Mouse (Mus musculus): ENCODE data around the gene Mcf2l.

Mcf2l gene

DNA sequence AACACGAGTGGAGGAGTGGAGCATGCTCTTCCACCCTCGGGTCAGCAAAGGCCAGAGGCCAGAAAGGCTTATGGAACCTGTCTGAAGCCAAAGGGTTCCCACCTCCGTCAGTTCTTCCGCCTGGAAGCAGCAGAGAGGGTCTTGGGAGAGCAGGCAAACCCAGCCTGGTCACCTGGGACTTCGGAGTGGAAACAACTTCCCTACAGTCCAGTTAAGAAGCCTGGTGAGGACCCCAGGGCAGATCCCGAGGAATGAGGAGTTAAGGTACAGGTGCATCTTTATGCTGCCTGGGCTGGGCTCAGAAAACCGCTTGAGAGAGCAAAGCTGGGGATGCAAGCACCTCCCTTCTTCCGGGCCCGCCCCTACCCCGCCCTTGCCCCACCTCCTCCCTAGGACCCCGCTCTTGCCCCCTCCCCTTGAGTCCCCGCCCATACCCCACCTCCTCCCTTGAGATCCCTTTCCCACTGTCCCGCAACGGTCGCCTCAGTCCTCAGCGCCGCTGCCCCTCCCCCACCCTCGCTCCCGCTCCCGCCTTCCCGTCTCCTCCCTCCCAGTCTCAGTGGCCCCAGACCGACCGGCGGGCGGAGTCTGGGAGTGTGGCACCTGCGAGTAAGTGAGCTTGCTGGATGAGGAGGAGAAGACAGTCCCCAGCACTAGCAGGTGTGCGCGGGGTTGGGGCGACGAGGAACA is at the start of gene Mcf2l:
Gene Mcf2l, plus strand, starts transcription at position 450 of the 690 bp plus-strand sequence.
- peak; percentile 54 for DNase-seq

DNA sequence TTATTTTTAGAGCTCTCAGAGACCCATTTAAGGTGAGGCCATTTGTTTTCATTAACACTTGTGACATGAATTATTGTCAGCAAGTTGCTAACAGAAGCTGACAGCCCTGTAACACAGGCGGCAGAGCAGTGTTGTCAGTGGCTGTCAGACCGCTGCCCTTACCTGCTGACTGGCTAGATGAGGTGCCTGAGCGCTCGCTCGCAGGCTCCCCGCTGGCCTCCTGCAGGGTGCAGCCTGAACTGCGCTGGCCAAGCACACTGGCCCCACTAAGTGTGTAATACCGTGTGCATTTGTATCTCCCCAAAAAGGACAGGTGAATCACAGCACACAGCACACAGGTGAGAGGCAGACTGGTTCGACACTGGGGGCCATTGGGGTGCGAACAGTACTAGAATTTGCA is 49.0 kb upstream of the Mcf2l start:
- DNase-seq: no peak

DNA sequence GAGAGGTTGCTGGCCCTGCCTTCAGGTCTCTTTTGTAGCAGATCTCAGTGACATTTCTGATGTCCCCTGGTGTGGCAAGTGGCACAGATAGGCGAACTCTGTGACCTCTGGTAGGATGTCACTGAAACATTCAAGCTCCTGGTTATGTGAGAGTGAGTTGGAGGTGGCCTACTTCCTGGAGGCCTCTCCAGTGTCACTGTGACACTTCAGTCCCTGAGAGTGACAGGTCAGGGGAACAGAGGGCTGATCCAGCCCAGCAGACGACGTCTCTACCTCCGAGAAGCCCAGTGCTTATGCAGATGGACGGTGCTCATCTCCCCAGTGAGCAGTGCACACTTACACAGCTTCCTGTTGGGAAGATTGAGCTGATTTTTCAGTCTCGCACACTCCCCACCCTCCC is 48.4 kb upstream of the Mcf2l start:
- DNase-seq: no peak

DNA sequence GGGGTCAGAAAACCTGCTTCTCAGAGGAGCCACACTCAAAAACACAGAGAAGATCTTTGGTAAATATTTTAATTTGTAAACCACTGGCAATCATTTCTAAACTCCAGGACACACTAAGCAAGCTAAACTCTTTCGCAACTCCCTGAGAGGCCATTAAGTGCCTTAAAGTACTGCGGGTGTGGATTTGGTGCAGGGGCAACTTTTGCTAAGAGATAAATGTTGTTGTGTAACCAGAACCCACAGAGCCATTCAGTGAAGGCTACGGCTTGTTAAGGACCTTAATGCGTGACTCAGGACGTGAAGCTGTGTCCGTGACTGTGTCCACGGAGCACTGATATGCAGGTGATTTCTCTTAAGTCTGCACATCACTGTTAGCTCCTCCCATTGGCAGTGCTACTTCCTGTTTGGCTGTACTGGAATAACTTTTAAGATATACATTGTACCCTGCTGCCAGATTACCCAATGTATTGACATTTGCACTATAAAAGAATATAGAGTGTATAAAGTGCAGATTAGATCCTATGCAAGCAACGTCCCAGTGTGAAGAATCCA is 47.8 kb upstream of the Mcf2l start:
- no peak for DNase-seq

- no peak for DNase-seq
Observed at GRCm38 (mm10) chr8:12827124-12827523, 46.5 kb upstream of the Mcf2l start.

DNA sequence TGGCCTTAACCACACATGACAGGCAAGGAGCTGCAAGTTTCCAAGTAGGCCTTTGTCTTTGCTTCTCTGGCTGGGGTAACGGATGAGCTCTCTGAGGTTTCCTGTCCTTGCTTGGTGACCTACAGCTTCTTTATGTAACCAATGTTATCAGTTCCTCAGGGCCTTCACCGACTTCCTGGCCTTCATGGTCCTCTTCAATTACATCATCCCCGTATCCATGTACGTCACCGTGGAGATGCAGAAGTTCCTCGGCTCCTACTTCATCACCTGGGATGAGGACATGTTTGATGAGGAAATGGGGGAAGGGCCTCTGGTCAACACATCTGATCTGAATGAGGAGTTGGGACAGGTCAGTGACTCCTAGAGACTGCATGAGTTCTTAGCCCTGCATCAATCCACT is 45.3 kb upstream of the Mcf2l start:
- DNase-seq: no peak

DNA sequence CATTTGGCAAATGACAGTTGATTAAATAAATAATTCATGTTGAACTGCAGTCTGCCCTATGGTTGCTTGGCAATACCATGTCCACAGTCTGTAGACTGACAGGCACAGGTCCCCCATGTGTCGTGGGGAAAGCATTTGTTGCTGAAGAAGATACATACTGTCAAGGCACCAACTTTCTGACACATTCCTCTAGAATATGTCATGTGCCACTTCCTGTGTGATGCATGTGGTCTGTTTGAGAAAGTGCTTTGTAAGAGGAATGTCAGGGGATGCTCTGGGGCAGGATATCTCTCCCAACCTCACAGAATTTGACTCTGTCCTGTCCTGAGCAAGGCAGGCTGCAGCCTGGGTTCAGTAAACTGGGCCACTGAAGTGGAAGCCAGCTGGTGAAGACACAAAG is 44.2 kb upstream of the Mcf2l start:
- no peak for DNase-seq

DNA sequence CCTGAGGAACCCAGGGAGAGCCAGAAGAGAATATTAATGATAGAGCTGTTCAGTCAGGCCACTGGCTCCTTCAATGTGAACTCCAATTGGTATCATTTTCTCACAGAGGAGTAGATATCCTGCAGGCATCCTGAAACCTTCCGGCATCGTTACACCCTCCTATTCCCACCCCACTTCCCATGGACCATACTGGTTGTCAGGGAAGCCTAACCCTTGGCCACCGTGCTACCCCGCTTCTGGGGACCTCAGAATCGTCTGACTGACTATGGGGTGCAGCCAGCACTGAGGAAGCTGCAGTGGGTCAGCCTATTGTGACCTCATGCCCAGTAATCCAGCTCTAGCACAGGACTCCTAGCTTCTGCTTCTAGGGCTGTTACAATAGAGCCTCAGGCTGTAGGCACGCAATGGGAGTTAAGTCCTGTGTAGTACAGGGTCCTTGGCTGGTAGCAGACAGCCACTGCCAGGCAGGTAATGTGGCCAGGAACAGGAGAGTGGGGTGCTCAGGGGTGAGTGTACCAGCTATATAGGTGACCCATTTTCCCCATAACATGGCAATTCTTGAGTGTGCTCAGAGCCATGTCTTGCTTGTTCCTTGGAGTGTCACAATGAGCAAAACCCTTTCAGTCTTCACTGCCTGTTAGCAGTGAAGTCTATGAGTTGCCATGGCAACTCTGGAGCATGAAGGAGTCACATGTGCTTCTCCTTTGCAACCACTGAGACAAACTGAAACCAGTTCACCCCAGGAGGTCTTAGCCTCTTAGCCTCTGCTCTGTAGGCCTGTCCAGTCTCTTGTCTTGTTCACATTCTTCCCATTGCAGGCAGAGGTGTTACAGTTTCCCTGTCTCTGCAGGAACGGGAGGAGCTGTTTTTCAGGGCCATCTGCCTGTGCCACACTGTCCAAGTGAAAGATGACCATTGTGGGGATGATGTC is 41.7 kb upstream of the Mcf2l start:
- DNase-seq: no peak

- DNase-seq: no peak
Observed at GRCm38 (mm10) chr8:12833616-12834015, 40.0 kb upstream of the Mcf2l start.

GRCm38 (mm10) chr8:12840834-12841233 is 32.8 kb upstream of the Mcf2l start:
- DNase-seq: no peak

- DNase-seq: no peak
Observed at GRCm38 (mm10) chr8:12842342-12842995, 31.1 kb upstream of the Mcf2l start.

- DNase-seq: no peak
Observed at GRCm38 (mm10) chr8:12844347-12844950, 29.2 kb upstream of the Mcf2l start.

DNA sequence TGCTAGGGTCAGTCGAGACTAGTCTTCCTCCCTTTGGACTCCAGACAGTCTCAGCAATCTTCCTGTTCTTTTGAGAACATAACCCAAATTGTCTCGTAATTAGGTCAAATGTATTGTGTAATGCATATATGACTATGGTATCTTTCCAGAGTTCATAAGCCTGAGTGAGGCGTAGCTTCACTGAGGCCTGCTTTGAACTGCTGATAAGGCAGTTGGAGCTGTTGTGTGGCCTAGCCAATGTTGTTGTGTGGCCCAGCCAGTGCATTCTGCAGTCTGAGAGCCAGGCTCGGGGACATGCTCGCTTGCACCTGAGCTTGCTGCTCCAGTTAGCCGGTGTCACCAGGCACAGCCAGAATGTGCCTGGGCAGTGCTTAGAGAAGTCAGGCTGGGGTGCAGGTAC is 27.2 kb upstream of the Mcf2l start:
- no peak for DNase-seq

DNA sequence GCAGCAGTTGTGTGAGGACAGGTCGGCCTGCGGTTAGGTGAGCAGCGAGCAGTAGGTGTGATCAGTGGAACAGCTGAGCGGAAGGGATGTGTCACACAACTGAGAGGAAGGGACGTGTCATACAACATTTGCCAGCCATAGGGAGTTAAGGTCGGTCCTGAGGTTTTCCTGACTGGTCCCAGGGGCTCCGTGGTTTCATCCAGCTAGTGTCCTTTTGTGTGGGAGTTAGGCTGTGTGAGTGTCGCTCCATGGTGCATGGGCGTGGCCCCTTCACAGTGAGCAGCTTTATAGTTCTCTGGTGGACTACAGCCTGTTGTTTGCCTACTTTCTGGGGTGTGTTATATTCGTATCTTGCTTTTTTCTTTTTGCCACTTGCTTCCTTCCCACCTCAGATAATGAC is 22.4 kb upstream of the Mcf2l start:
- DNase-seq: no peak

DNA sequence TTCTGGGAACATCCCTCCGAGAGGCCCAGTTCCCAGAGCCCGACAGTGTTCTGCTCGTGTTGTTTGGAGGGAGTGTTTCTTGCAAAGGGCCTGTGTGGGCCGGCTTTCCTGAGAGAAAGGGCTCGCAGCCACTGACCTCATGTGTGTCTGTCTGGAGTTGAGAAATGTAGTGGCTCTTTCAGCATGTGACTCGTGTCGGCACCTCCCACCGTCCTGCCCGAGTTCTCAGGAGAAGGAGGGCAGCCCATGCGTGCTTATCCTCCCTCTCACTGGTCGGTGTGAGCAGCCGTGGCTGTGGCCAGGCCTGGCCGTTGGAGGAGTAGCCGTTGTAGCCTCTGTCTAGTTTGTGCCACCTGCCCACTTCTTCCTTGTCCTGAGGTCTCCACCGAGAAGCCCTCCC is 17.6 kb upstream of the Mcf2l start:
- DNase-seq: no peak

GRCm38 (mm10) chr8:12863061-12863460 is 10.5 kb upstream of the Mcf2l start:
- DNase-seq: no peak

GRCm38 (mm10) chr8:12863608-12864007 is 10.0 kb upstream of the Mcf2l start:
- no peak for DNase-seq

GRCm38 (mm10) chr8:12865790-12866189 is 7.8 kb upstream of the Mcf2l start:
- DNase-seq: no peak

- DNase-seq: no peak
Observed at GRCm38 (mm10) chr8:12869661-12870060, 3.9 kb upstream of the Mcf2l start.

GRCm38 (mm10) chr8:12870656-12871055 is 3.0 kb upstream of the Mcf2l start:
- no peak for DNase-seq

GRCm38 (mm10) chr8:12871461-12871860 is 2.1 kb upstream of the Mcf2l start:
- no peak for DNase-seq

- no peak for DNase-seq
Observed at GRCm38 (mm10) chr8:12872983-12873356, 636 bp upstream of the Mcf2l start.

GRCm38 (mm10) chr8:12874194-12874791 is 687 bp downstream of the Mcf2l start:
- DNase-seq: no peak
